Mouse (Mus musculus): ENCODE data around the gene Ubald2. TPM values are rescaled to one million over a fixed set of nuclear protein-coding genes. Genes with fewer than 3 reads are reported as not detected.
"Not testable (repeated sequence)": the region's sequence is repeated elsewhere in the genome, so short reads cannot be mapped to it uniquely, and the experiment has no call there.

Gene Ubald2
- polyA plus RNA-seq, 1 experiment from 2014 or later, result 63.6 TPM

DNA sequence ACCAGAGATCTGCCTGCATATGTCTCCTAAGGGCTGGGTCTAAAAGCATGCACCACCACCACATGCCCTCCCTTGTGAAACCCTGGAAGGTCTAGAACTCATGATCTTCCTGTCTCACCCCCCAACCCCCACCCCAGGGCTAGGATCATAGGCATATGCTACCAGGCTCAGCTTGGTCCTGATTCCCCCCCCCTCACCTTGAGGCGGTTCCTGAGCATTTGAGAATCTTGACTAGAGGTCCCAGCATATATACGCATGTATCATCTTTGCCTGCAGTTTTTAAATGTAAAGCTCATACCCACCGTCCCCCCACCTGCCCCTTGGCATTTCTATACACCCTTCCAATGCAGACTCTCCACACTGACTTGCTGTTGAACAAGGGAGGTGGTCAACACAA, 37.0 kb upstream of the Ubald2 start:
- Histone ChIP-seq H3K9ac (replicated peaks; ENCODE audit: low read length) (no peak overlapping the region), H3K4me2 (ENCODE audit: low read depth, low read length) (no peak overlapping the region), H3K9me3 (replicated peaks; ENCODE audit: control insufficient read depth, low read length) (no peaks in the 10 kb centered on the region), H3K36me3 (replicated peaks; ENCODE audit: control insufficient read depth, insufficient read depth, low read depth, low read length) (no peaks in the 10 kb centered on the region), H3K27ac (replicated peaks; ENCODE audit: low read depth, low read length) (no peak overlapping the region), H3K4me1 (ENCODE audit: control insufficient read depth, insufficient read depth, low read length) (no peaks in the 10 kb centered on the region), H3K27me3 (ENCODE audit: control insufficient read depth, insufficient read depth, low read length) (no peaks in the 10 kb centered on the region), H3K4me3 (ENCODE audit: low read depth, low read length) (no peak overlapping the region)
- DNase-seq (ENCODE audit: low spot score), result no peak
- WGBS, result 94% methylated on average over 3 of the region's 3 CpGs
- ATAC-seq (replicated peaks; ENCODE audit: insufficient number of reproducible peaks, low FRiP score, low TSS enrichment, low read depth), result no peak

- no peaks in the 10 kb centered on the region for H3K4me1 ChIP-seq (ENCODE audit: control insufficient read depth, insufficient read depth, low read length)
- no peaks in the 10 kb centered on the region for H3K36me3 ChIP-seq (replicated peaks; ENCODE audit: control insufficient read depth, insufficient read depth, low read depth, low read length)
- DNase-seq (ENCODE audit: low spot score) (no peak), ATAC-seq (replicated peaks; ENCODE audit: insufficient number of reproducible peaks, low FRiP score, low TSS enrichment, low read depth) (no peak)
- H3K4me2 ChIP-seq (ENCODE audit: low read depth, low read length), result no peak overlapping the region
- WGBS, result 69% methylated on average over 8 of the region's 8 CpGs
- no peak overlapping the region; the same call in 1 of the 2 replicates for H3K9ac ChIP-seq (replicated peaks; ENCODE audit: low read length)
- H3K27ac ChIP-seq (replicated peaks; ENCODE audit: low read depth, low read length), result no peak overlapping the region
- H3K27me3 ChIP-seq (ENCODE audit: control insufficient read depth, insufficient read depth, low read length), result no peaks in the 10 kb centered on the region
- H3K4me3 ChIP-seq (ENCODE audit: low read depth, low read length), result no peak overlapping the region
- no peaks in the 10 kb centered on the region for H3K9me3 ChIP-seq (replicated peaks; ENCODE audit: control insufficient read depth, low read length)
These were observed 36.2 kb upstream of the Ubald2 start for GRCm38 (mm10) chr11:116397517-116398347.

- 87% methylated on average over 11 of the region's 11 CpGs for WGBS
These were observed 35.6 kb upstream of the Ubald2 start for GRCm38 (mm10) chr11:116398348-116398677.

GRCm38 (mm10) chr11:116400560-116400959, 33.3 kb upstream of the Ubald2 start:
- WGBS, result 42% methylated on average over 4 of the region's 4 CpGs
- no peak overlapping the region for H3K9ac ChIP-seq (replicated peaks; ENCODE audit: low read length)
- H3K4me2 ChIP-seq (ENCODE audit: low read depth, low read length), result no peak overlapping the region
- no peaks in the 10 kb centered on the region for H3K4me1 ChIP-seq (ENCODE audit: control insufficient read depth, insufficient read depth, low read length)
- no peaks in the 10 kb centered on the region for H3K27me3 ChIP-seq (ENCODE audit: control insufficient read depth, insufficient read depth, low read length)
- DNase-seq (ENCODE audit: low spot score) (no peak), ATAC-seq (replicated peaks; ENCODE audit: insufficient number of reproducible peaks, low FRiP score, low TSS enrichment, low read depth) (no peak)
- H3K9me3 ChIP-seq (replicated peaks; ENCODE audit: control insufficient read depth, low read length), result no peaks in the 10 kb centered on the region
- no peaks in the 10 kb centered on the region for H3K36me3 ChIP-seq (replicated peaks; ENCODE audit: control insufficient read depth, insufficient read depth, low read depth, low read length)
- no peak overlapping the region for H3K4me3 ChIP-seq (ENCODE audit: low read depth, low read length)
- H3K27ac ChIP-seq (replicated peaks; ENCODE audit: low read depth, low read length), result no peak overlapping the region

More at GRCm38 (mm10) chr11:116398348-116398677, 35.6 kb upstream of the Ubald2 start:
- Histone ChIP-seq H3K9ac (replicated peaks; ENCODE audit: low read length) (no peak overlapping the region; the same call in 1 of the 2 replicates), H3K27me3 (ENCODE audit: control insufficient read depth, insufficient read depth, low read length) (no peaks in the 10 kb centered on the region), H3K4me2 (ENCODE audit: low read depth, low read length) (no peak overlapping the region), H3K27ac (replicated peaks; ENCODE audit: low read depth, low read length) (no peak overlapping the region), H3K4me1 (ENCODE audit: control insufficient read depth, insufficient read depth, low read length) (no peaks in the 10 kb centered on the region), H3K9me3 (replicated peaks; ENCODE audit: control insufficient read depth, low read length) (no peaks in the 10 kb centered on the region), H3K4me3 (ENCODE audit: low read depth, low read length) (no peak overlapping the region), H3K36me3 (replicated peaks; ENCODE audit: control insufficient read depth, insufficient read depth, low read depth, low read length) (no peaks in the 10 kb centered on the region)
- no peak for DNase-seq (ENCODE audit: low spot score)
- no peak for ATAC-seq (replicated peaks; ENCODE audit: insufficient number of reproducible peaks, low FRiP score, low TSS enrichment, low read depth)

- H3K36me3 ChIP-seq (replicated peaks; ENCODE audit: control insufficient read depth, insufficient read depth, low read depth, low read length), result no peaks in the 10 kb centered on the region
- 88% methylated on average over 4 of the region's 4 CpGs for WGBS
- H3K4me1 ChIP-seq (ENCODE audit: control insufficient read depth, insufficient read depth, low read length), result no peaks in the 10 kb centered on the region
- no peak overlapping the region for H3K4me2 ChIP-seq (ENCODE audit: low read depth, low read length)
- H3K27ac ChIP-seq (replicated peaks; ENCODE audit: low read depth, low read length), result no peak overlapping the region
- no peaks in the 10 kb centered on the region for H3K9me3 ChIP-seq (replicated peaks; ENCODE audit: control insufficient read depth, low read length)
- no peaks in the 10 kb centered on the region for H3K27me3 ChIP-seq (ENCODE audit: control insufficient read depth, insufficient read depth, low read length)
- DNase-seq (ENCODE audit: low spot score) (no peak), ATAC-seq (replicated peaks; ENCODE audit: insufficient number of reproducible peaks, low FRiP score, low TSS enrichment, low read depth) (no peak)
- H3K9ac ChIP-seq (replicated peaks; ENCODE audit: low read length), result no peak overlapping the region
- no peak overlapping the region for H3K4me3 ChIP-seq (ENCODE audit: low read depth, low read length)
These were observed 28.3 kb upstream of the Ubald2 start for GRCm38 (mm10) chr11:116405601-116406000.

DNA sequence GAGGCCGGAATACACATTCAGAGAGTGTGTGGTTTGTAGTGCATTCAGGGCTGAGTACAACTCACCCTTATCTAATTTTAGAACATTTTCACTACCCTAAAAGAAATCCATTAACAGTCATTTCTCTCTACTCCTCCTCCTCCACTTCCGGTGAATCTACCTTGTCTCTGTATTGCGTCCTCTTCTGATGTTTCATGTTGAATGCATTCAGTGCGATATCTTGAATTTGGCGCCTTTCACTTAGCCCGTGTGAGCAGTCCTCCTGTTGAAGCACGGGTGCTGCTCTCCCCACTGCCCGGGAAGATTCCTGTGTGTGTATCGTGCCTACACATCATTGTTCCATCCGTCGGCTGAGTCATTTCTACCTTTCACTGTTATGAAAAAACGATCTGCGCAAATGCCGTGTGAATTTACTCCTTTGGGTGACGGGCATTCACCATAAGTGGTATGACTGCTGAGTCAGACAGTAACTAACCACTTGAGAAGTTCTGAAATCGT, 27.6 kb upstream of the Ubald2 start:
- no peak for ATAC-seq (replicated peaks; ENCODE audit: insufficient number of reproducible peaks, low FRiP score, low TSS enrichment, low read depth)
- H3K27me3 ChIP-seq (ENCODE audit: control insufficient read depth, insufficient read depth, low read length), result no peaks in the 10 kb centered on the region
- no peaks in the 10 kb centered on the region for H3K4me1 ChIP-seq (ENCODE audit: control insufficient read depth, insufficient read depth, low read length)
- DNase-seq (ENCODE audit: low spot score), result no peak
- no peaks in the 10 kb centered on the region for H3K9me3 ChIP-seq (replicated peaks; ENCODE audit: control insufficient read depth, low read length)
- 93% methylated on average over 16 of the region's 16 CpGs for WGBS
- H3K4me2 ChIP-seq (ENCODE audit: low read depth, low read length), result no peak overlapping the region
- no peak overlapping the region for H3K4me3 ChIP-seq (ENCODE audit: low read depth, low read length)
- H3K9ac ChIP-seq (replicated peaks; ENCODE audit: low read length), result no peak overlapping the region
- no peaks in the 10 kb centered on the region for H3K36me3 ChIP-seq (replicated peaks; ENCODE audit: control insufficient read depth, insufficient read depth, low read depth, low read length)
- H3K27ac ChIP-seq (replicated peaks; ENCODE audit: low read depth, low read length), result no peak overlapping the region

- H3K9ac ChIP-seq (replicated peaks; ENCODE audit: low read length), result no peak overlapping the region
- H3K9me3 ChIP-seq (replicated peaks; ENCODE audit: control insufficient read depth, low read length), result no peaks in the 10 kb centered on the region
- no peaks in the 10 kb centered on the region for H3K36me3 ChIP-seq (replicated peaks; ENCODE audit: control insufficient read depth, insufficient read depth, low read depth, low read length)
- DNase-seq (ENCODE audit: low spot score) (no peak), ATAC-seq (replicated peaks; ENCODE audit: insufficient number of reproducible peaks, low FRiP score, low TSS enrichment, low read depth) (no peak)
- H3K4me1 ChIP-seq (ENCODE audit: control insufficient read depth, insufficient read depth, low read length), result peaks cover 3% of the 10 kb centered on the region; the same call in 1 of the 2 replicates
- no peaks in the 10 kb centered on the region for H3K27me3 ChIP-seq (ENCODE audit: control insufficient read depth, insufficient read depth, low read length)
- 92% methylated on average over 3 of the region's 3 CpGs for WGBS
- no peak overlapping the region for H3K4me2 ChIP-seq (ENCODE audit: low read depth, low read length)
- no peak overlapping the region for H3K27ac ChIP-seq (replicated peaks; ENCODE audit: low read depth, low read length)
- no peak overlapping the region for H3K4me3 ChIP-seq (ENCODE audit: low read depth, low read length)
These were observed 24.9 kb upstream of the Ubald2 start for GRCm38 (mm10) chr11:116409008-116409407.

DNA sequence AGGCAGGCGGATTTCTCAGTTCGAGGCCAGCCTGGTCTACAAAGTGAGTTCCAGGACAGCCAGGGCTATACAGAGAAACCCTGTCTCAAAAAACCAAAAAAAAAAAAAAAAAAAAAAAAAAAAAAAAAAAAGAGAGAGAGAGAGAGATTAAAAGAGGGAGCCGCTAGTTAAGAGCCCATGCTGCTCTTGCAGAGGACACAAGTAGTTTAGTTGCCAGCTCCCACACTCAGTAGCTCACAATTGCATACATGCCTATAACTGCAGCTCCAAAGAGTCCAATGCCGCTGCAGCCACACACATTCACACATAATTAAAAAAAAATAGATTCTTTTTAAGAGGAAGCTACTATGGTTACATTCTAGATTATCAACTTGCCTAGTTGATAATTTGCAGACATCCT, 23.5 kb upstream of the Ubald2 start:
- H3K9me3 ChIP-seq (replicated peaks; ENCODE audit: control insufficient read depth, low read length); H3K27ac ChIP-seq (replicated peaks; ENCODE audit: low read depth, low read length); H3K4me1 ChIP-seq (ENCODE audit: control insufficient read depth, insufficient read depth, low read length); H3K27me3 ChIP-seq (ENCODE audit: control insufficient read depth, insufficient read depth, low read length); H3K4me3 ChIP-seq (ENCODE audit: low read depth, low read length); H3K9ac ChIP-seq (replicated peaks; ENCODE audit: low read length); DNase-seq (ENCODE audit: low spot score); ATAC-seq (replicated peaks; ENCODE audit: insufficient number of reproducible peaks, low FRiP score, low TSS enrichment, low read depth); H3K4me2 ChIP-seq (ENCODE audit: low read depth, low read length); H3K36me3 ChIP-seq (replicated peaks; ENCODE audit: control insufficient read depth, insufficient read depth, low read depth, low read length): not testable (repeated sequence)
- WGBS, result 92% methylated on average over 4 of the region's 4 CpGs
